ENCODE assay signal across 8 mouse cellular contexts in genomic region chr2:91961901-91962761, GRCm38 (mm10). TPM values are rescaled to one million over a fixed set of nuclear protein-coding genes. Genes with fewer than 3 reads are reported as not detected.
DNase-seq lines count a peak whose midpoint lies in the region; ATAC-seq and TF ChIP-seq lines count a peak whose summit lies in the region.

No protein-coding gene starts in this region.

- H3K4me3 ChIP-seq in layer of hippocampus, adult 2 months = peak overlapping the region; percentile 86
- H3K4me3 ChIP-seq in embryonic facial prominence, embryonic 11.5 days (ENCODE audit: low read depth, low read length) = peak overlapping the region; percentile 90
- H3K4me3 ChIP-seq in intestine, postnatal 0 days (ENCODE audit: low read depth, low read length) = peak overlapping the region; percentile 89
- peak overlapping the region; percentile 86 for H3K4me3 ChIP-seq in midbrain, embryonic 13.5 days (replicated peaks)

- no peaks in the 10 kb centered on the region for H3K27me3 ChIP-seq in embryonic facial prominence, embryonic 11.5 days (ENCODE audit: control insufficient read depth, insufficient read depth, low read length)
- H3K27me3 ChIP-seq in intestine, postnatal 0 days (replicated peaks; ENCODE audit: control insufficient read depth, insufficient read depth, low read length) = no peaks in the 10 kb centered on the region
- H3K27me3 ChIP-seq in midbrain, embryonic 13.5 days = peaks cover 22% of the 10 kb centered on the region

- ATAC-seq in embryonic facial prominence, embryonic 11.5 days (replicated peaks; ENCODE audit: insufficient number of reproducible peaks, low FRiP score, low TSS enrichment, low read depth) = no peak
- peak; percentile 80 for ATAC-seq in intestine, postnatal 0 days
- no peak for ATAC-seq in midbrain, embryonic 13.5 days

- TF ChIP-seq CTCF in layer of hippocampus, adult 2 months (conservative IDR thresholded peaks at IDR 0.05) = no peak
- no peak for TF ChIP-seq CTCF in intestine, postnatal 0 days (IDR thresholded peaks at IDR 0.05; ENCODE audit: low read depth)

- peak overlapping the region; percentile 97 for H3K27ac ChIP-seq in layer of hippocampus, adult 2 months
- H3K27ac ChIP-seq in embryonic facial prominence, embryonic 11.5 days (replicated peaks; ENCODE audit: low read depth, low read length) = no peak overlapping the region
- peak overlapping the region; percentile 97 for H3K27ac ChIP-seq in intestine, postnatal 0 days (ENCODE audit: low read depth, low read length)
- no peak overlapping the region for H3K27ac ChIP-seq in midbrain, embryonic 13.5 days

- H3K4me1 ChIP-seq in embryonic facial prominence, embryonic 11.5 days (ENCODE audit: control insufficient read depth, insufficient read depth, low read length) = peaks cover 7% of the 10 kb centered on the region
- H3K4me1 ChIP-seq in intestine, postnatal 0 days (replicated peaks; ENCODE audit: control insufficient read depth, insufficient read depth, low read length) = peaks cover 22% of the 10 kb centered on the region; the same call in 1 of the 2 replicates
- H3K4me1 ChIP-seq in midbrain, embryonic 13.5 days (replicated peaks) = peaks cover 49% of the 10 kb centered on the region

- no peak for DNase-seq in layer of hippocampus, adult 2 months (ENCODE audit: low spot score in 2 of 2)
- no peak for DNase-seq in layer of hippocampus, adult 9-11 months
- DNase-seq in embryonic facial prominence, embryonic 11.5 days (ENCODE audit: low spot score) = no peak
- DNase-seq in frontal cortex, postnatal 36 days (ENCODE audit: low spot score in 2 of 2) = no peak
- DNase-seq in spleen, adult 18-20 months = no peak
- no peak for DNase-seq in yolk sac, embryonic 10.5 days (ENCODE audit: low spot score)

- H3K9me3 ChIP-seq in embryonic facial prominence, embryonic 11.5 days (replicated peaks; ENCODE audit: control insufficient read depth, low read length) = no peaks in the 10 kb centered on the region
- H3K9me3 ChIP-seq in intestine, postnatal 0 days (ENCODE audit: control insufficient read depth) = no peaks in the 10 kb centered on the region
- H3K9me3 ChIP-seq in midbrain, embryonic 13.5 days = no peaks in the 10 kb centered on the region

- no peaks in the 10 kb centered on the region for H3K36me3 ChIP-seq in embryonic facial prominence, embryonic 11.5 days (replicated peaks; ENCODE audit: control insufficient read depth, insufficient read depth, low read depth, low read length)
- no peaks in the 10 kb centered on the region; the same call in 1 of the 2 replicates for H3K36me3 ChIP-seq in intestine, postnatal 0 days (ENCODE audit: control insufficient read depth, insufficient read depth)
- no peaks in the 10 kb centered on the region for H3K36me3 ChIP-seq in midbrain, embryonic 13.5 days

- WGBS in embryonic facial prominence, embryonic 11.5 days = 61% methylated on average over 4 of the region's 4 CpGs
- 18% methylated on average over 4 of the region's 4 CpGs for WGBS in intestine, postnatal 0 days
- WGBS in midbrain, embryonic 13.5 days = 79% methylated on average over 4 of the region's 4 CpGs

- H3K4me2 ChIP-seq in embryonic facial prominence, embryonic 11.5 days (ENCODE audit: low read depth, low read length) = peak overlapping the region; percentile 89
- peak overlapping the region; percentile 77 for H3K4me2 ChIP-seq in intestine, postnatal 0 days (replicated peaks; ENCODE audit: low read depth)
- peak overlapping the region; percentile 91 for H3K4me2 ChIP-seq in midbrain, embryonic 13.5 days (replicated peaks)

- peak overlapping the region; percentile 84 for H3K9ac ChIP-seq in embryonic facial prominence, embryonic 11.5 days (replicated peaks; ENCODE audit: low read length)
- peak overlapping the region; percentile 94 for H3K9ac ChIP-seq in intestine, postnatal 0 days (ENCODE audit: low read depth, low read length)
- peak overlapping the region; percentile 91 for H3K9ac ChIP-seq in midbrain, embryonic 13.5 days (replicated peaks)

RNA-seq across cellular contexts. Expression of gene Dgkz, which starts 13.5 kb away (rescaled TPM):
- 100 to 1,000 TPM; 513 to 526 TPM for total RNA-seq in layer of hippocampus, adult 2 months (2021)
- 28.6 and 30.1 TPM in 2 replicates for polyA plus RNA-seq in embryonic facial prominence, embryonic 11.5 days (2014; fragmentation: Nextera tagmentation; extraction: Ambion mirVana)
- 53.2 and 56.8 TPM in 2 replicates for polyA plus RNA-seq in intestine, postnatal 0 days (2015; fragmentation: Nextera tagmentation; extraction: Ambion mirVana)
- polyA plus RNA-seq in midbrain, embryonic 13.5 days (2015; fragmentation: Nextera tagmentation; extraction: Ambion mirVana) = 21.4 and 26.4 TPM in 2 replicates

RNA-seq across cellular contexts. Expression of gene Gm9821, which starts 16.6 kb away (rescaled TPM):
- not detected for total RNA-seq in layer of hippocampus, adult 2 months (2021)
- 0.28 TPM in 1 of 2 replicates, not detected in the other for polyA plus RNA-seq in embryonic facial prominence, embryonic 11.5 days (2014; fragmentation: Nextera tagmentation; extraction: Ambion mirVana)
- 0.21 and 0.30 TPM in 2 replicates for polyA plus RNA-seq in intestine, postnatal 0 days (2015; fragmentation: Nextera tagmentation; extraction: Ambion mirVana)
- polyA plus RNA-seq in midbrain, embryonic 13.5 days (2015; fragmentation: Nextera tagmentation; extraction: Ambion mirVana) = 0.38 TPM in 1 of 2 replicates, not detected in the other

RNA-seq across cellular contexts. Expression of gene Mdk, which starts 30.0 kb away (rescaled TPM):
- 10 to 100 TPM; 25.3 to 31.9 TPM for total RNA-seq in layer of hippocampus, adult 2 months (2021)
- 1,845 and 1,892 TPM in 2 replicates for polyA plus RNA-seq in embryonic facial prominence, embryonic 11.5 days (2014; fragmentation: Nextera tagmentation; extraction: Ambion mirVana)
- polyA plus RNA-seq in intestine, postnatal 0 days (2015; fragmentation: Nextera tagmentation; extraction: Ambion mirVana) = 119 and 128 TPM in 2 replicates
- 322 and 354 TPM in 2 replicates for polyA plus RNA-seq in midbrain, embryonic 13.5 days (2015; fragmentation: Nextera tagmentation; extraction: Ambion mirVana)

RNA-seq across cellular contexts. Expression of gene Chrm4, which starts 35.1 kb away (rescaled TPM):
- total RNA-seq in layer of hippocampus, adult 2 months (2021) = 10 to 100 TPM; 22.1 to 26.0 TPM
- polyA plus RNA-seq in embryonic facial prominence, embryonic 11.5 days (2014; fragmentation: Nextera tagmentation; extraction: Ambion mirVana) = 0.20 and 0.34 TPM in 2 replicates
- 0.24 and 0.26 TPM in 2 replicates for polyA plus RNA-seq in intestine, postnatal 0 days (2015; fragmentation: Nextera tagmentation; extraction: Ambion mirVana)
- 0.36 and 0.54 TPM in 2 replicates for polyA plus RNA-seq in midbrain, embryonic 13.5 days (2015; fragmentation: Nextera tagmentation; extraction: Ambion mirVana)

Comparison
In these comparisons a context has a peak if more than half of its experiments do, and no peak if none do; other contexts are left out.
1. H3K27ac ChIP-seq: peak in layer of hippocampus, adult 2 months (single experiment) and intestine, postnatal 0 days (single experiment); none in embryonic facial prominence, embryonic 11.5 days (single experiment) and midbrain, embryonic 13.5 days (single experiment).
2. Peak in every context shown above with its lines, with median percentiles within 50 percentile points of each other: H3K4me3 ChIP-seq, H3K4me2 ChIP-seq and H3K9ac ChIP-seq.